Mouse (Mus musculus): ENCODE results near the gene Itga9.

The Itga9 gene

DNA sequence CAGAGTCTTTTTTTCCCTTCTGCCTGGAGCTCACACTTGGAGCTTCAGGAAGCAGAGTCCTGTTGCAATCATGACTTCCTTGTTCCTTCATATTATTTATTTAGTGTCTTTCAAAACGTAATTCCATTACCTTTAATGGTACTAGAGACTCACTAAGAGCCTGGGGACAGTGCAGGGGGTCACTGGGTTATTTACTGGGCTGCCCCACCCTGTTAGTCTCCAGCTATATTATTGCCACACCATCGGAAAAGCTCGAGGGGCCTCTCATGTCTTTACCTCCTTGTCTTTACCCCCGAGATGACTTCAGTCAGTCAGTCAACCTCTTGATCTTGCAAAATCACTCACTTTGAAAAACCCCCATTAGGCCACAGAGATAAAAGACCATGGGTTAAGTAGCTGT, 44.5 kb downstream of the Itga9 start:
- DNase-seq (ENCODE audit: extremely low spot score, low spot score), result no peak

DNA sequence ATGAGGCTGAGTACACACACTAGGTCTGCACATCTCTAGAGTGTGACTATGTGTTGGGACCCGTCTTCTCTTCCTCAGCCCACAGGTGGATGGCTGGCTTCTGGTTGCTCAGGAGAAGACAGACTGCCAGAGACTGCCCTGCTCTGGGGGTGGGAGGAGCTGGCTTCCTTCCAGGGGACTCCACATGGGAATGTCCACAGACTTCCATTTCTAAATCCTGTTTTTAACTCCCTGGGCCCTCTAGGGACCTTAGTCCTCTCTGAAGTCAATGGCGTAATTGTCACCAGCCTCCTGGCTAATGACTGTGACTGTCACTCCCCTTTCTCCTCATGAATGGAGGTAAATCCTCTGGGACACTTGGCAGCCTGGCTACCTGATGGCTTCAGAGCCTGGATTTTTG, 45.4 kb downstream of the Itga9 start:
- DNase-seq (ENCODE audit: extremely low spot score, low spot score), result no peak

DNA sequence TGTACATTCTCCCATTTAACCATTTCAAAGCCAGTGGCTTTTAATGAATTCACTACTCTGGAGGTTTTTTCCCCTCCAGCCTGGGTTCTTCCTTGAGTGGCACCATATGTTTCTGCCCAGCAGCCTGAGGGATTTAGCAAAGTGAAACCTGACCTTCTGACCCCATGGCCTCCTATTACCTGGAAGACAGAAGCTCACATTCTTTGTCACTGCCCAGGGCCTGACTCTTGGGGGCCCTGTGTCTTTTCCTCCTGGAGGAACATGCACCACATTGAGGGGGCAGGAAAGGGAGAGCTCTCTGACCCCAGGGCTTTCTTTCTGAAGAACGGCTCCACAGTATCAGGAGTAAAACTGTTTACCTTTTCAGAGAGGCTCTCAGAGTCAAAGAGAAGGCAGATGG, 46.9 kb downstream of the Itga9 start:
- no peak for DNase-seq (ENCODE audit: extremely low spot score, low spot score)

DNA sequence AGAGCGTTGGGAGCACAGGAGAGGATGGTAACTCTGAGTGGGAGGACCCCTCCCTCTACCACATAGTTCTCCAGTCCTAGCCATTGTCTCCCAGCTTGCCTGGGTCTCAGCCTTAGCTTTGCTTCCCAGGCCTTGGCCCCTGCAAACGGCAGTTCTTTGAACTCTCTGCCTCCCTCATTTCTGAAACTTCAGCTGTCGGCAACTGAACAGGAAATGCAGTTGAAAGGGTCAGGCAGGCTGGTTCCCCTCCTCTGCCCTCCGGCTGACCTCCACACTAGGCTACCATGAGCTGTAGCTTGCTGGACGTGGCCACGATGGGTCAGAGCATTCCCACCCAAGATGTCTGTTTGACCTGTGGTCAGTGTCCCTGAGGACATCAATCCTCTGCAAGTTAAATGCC, 48.5 kb downstream of the Itga9 start:
- DNase-seq (ENCODE audit: extremely low spot score, low spot score), result peak; percentile 45

DNA sequence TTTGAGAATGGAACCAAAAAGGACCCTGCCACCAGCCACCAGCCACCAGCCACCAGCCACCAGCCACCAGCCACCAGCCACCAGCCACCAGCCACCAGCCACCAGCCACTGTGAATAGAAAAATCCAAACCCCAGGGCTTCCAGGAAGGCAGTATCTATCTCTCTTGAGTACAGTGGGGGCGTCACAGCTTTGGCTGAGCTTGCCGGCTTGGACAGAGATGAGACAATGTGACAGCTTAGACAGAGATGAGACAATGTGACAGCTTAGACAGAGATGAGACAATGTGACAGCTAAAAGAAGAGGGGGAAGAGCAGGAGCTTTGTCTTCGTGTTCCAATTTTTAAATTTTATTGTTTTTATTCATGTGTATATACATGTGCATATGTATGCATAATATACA, 49.2 kb downstream of the Itga9 start:
- no peak for DNase-seq (ENCODE audit: extremely low spot score, low spot score)

DNA sequence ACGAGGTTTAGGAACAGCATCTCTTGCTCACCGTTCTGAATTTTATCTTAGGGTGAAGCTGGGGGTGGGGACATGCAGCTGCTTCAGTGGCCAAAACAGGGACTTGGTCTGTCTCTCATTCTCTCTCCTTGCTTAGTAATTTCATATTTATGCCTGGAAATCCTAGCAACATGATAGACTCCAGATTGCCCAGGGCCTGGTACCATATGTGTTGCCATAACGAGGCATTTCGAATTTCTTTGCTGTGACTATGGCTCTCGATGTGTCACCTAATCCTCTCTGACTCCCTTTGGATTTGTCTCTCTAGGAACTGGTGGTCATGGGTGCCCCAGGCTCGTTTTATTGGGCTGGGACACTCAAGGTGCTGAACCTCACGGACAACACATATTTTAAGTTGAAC, 51.7 kb downstream of the Itga9 start:
- no peak for DNase-seq (ENCODE audit: extremely low spot score, low spot score)

DNA sequence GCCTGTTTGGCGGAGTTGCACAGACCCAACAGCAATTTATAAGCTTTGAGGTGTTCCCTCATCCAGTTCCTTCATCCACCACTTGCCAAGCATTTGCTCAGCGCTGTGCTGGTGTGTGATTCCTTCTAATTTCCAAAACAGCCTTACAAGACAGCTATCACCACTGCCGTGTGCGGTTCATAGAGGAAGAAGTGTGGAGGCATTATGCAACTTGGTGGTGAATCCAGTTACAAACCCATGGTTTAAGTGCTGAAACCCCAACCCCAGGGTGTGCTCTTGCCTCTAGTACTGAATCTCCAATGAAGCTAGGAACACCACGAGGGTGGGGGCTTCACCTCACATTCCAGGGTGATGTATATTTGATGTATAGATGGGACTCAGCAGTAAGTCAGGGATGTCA, 53.3 kb downstream of the Itga9 start:
- no peak for DNase-seq (ENCODE audit: extremely low spot score, low spot score)

DNA sequence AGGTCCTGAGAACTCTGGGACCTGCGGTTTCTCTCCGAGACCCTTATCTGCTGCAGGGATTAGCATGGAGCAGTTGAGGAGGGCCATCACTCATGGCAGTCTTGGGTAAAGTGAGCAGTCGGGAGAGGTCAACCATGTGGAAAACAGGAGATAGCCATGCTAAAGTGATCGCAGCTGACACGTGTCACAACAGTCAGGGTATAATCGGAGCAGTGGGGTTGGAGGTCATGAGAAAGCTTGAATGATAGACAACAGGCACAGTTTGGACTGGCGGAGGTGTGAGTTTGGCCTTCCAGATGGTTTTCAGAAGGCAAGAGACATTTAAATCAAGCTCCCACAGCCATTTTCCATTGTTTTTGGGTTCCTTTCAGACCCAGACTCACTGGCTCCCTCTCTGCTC, 53.8 kb downstream of the Itga9 start:
- no peak for DNase-seq (ENCODE audit: extremely low spot score, low spot score)

DNA sequence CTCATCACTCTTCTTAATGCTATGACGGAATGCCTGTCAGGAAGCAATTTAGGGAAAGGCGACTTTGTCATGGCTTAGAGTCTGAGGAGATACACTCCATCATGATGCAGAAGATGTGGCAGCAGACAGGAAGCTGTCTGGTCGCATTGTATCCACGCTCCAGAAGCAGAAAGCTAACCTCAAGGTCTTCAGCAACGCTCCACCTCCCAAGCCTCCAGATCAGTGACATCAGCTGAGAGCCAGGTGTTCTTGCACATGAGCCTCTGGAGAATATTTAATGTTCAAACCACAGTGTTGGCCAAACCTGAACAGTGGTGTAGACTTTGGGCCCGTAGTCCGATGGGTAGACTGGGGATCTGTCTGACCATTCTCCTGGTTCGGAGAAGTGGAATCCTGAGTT, 55.5 kb downstream of the Itga9 start:
- DNase-seq (ENCODE audit: extremely low spot score, low spot score), result no peak

DNA sequence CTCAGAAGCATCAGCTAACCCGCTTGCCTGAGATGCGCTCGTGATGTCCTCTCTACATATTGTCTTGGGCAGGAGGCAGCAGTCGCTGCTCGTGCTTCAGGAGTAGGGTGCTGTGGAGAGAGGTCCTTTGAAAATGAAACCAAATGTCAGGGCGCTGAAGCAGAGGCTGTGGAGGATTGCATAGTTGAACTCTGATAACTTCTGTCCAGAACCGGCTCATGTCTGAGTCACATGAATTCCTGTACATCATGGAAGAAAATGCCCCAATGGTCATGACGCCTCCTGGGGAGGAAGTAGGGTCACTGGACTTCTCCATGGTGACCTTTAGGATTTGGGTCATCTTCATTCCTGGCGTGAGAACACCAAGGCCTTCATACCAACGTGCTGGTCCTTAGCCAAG, 56.0 kb downstream of the Itga9 start:
- DNase-seq (ENCODE audit: extremely low spot score, low spot score), result no peak

DNA sequence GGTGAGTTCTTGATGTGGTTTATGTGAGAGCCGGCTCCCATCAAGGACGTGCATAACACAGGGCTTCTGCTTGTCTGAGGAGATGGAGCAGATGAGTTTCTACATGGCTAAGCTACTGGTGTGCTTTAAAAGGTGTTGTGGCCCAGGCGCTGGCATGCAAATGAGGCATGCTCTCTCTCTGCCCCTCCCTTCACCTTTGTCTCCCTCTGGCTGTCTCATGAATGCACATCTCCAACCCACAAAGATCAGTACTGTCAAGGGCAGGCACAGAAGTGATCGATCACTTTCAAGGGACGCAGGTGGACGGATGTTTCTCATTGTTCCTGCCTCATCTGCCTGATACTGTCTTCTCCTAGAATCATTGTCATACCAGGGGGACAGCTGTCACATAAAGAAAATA, 57.4 kb downstream of the Itga9 start:
- DNase-seq (ENCODE audit: extremely low spot score, low spot score), result no peak

DNA sequence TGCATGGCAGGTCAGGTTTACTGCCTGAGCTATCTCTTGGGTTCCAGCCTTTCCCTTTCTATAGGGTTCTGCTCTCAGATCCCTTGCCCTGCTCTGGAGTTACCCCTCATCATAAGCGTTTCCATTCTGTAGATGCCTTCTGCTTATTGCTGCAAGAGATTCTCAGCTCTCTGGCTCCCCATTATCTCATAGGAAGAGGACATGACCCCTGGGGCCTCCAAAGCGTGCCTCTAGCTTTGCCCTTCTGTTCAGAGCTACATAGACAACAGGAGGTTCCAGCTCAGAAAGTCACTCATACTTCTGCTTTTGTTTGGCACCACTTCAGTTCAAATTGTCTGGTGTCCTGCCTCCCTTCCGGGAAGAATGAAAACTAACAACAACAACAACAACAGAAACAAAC, 59.6 kb downstream of the Itga9 start:
- no peak for DNase-seq (ENCODE audit: extremely low spot score, low spot score)

DNA sequence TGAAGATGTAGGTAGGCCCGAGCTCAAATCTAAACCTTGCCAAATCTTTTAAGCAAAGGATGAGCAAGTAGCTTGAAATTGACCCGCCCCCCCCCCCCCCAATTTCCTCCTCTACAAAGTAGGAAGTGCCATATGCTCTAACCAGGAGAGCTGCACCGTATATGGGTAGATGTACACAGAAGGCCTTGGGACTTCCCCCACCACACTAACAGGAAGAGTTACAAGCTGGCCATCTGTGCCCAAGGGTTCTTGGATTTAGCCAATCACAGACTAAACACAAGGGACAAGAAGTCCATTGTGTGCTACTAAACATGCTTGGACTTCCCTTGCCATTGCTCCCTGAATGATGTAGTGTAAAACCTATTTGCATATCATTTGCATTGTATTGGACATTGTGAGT, 63.2 kb downstream of the Itga9 start:
- DNase-seq (ENCODE audit: extremely low spot score, low spot score), result no peak

DNA sequence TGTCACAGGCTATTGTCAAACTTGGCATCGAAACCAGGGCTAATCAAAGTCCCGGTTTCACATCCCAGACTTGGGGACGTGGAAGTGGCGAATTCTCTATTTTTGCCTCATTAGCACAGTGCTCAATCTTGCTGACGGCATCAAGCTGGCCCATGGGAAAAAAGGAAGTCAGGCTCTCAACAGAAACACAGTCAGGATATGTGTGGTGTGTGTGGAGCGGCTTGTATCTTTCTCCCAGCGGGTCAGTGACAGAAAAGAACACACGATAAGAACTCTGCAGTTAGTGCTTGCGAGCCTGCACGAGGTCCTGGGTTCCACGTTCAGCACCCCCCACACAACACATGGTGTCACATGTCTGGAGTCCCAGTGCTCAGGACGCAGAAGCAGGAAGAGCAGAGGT, 67.8 kb downstream of the Itga9 start:
- DNase-seq (ENCODE audit: extremely low spot score, low spot score), result no peak

DNA sequence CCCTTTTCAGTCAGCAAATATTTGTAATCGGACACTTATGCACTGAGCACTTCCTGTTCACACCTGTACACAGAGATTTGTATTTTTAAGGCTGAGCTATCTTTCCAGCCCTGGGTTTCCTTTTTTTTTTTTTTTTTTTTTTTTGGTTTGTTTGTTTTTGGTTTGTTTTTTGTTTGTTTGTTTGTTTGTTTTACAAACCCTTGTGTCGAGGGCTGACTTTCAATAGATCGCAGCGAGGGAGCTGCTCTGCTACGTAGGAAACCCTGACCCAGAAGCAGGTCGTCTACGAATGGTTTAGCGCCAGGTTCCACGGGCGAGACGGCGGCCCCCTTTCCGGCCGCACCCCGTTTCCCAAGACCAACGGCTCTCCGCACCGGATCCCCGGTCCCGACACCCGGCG, 68.3 kb downstream of the Itga9 start:
- DNase-seq (ENCODE audit: extremely low spot score, low spot score), result no peak

DNA sequence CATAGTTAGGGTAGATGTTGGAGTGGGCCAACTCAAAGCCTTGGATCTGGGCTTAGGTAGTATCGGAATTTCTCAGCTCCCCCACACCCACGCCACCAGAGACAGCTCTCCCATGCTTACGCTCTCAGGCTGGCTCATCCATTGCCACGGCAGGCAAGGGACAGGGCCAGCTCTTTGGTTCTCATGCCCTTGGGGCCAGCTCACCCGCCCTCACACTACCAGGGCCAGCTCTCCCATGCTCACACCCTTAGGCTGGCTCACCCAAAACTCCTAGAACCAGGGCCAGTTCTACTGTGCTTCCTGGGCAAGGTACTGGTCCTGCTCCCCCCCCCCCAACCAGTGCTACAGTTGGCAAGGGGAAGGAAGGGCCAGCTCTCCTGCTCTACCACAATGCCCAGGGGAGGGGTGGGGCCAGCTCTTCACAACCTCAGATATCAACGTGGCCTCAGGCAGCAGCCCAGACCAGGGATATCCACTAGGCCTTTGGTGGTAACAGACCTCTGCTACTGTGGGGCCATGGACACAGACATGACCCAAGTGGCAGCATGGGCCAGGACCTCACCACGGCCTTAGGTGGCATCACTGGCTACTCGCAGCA, 69.2 kb downstream of the Itga9 start:
- no peak for DNase-seq (ENCODE audit: extremely low spot score, low spot score)

DNA sequence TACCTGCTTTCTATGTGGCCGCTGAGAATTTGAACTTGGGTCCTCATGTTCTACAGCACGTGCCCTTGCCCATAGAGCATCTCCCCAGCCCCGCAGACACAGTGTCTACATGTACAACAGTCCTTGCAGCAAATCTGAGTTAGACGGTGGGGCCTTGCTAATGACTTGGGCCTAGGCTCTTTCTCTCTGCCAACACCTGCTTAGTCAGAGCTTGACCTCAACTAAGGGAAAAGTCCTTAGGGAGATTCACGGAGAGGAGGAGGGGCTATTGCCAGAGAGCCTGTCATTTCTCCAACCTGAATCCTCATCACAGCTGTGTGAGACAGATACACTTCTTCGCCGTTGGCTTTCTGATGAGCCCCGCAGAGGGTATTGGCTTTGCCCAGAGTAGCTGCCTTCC, 70.2 kb downstream of the Itga9 start:
- DNase-seq (ENCODE audit: extremely low spot score, low spot score), result no peak

DNA sequence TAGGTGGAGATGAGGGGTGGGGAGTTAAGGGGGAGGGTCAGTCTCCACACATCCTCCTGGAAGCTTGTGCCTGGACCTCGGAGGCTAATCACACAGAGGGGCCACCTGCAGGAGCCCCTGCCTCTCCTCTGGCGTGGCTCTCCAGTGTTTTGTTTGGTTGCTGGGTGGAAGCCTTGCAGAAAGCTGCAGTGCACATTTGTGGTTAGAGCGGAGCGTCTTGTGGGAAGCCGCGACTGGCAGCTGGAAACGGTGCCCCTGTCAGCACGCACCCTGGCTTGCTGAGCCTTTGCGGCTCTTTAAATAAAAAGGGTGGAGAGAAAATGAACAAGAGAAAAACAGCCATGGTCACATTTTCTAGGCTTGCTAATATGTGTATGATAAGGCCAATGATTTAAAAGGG, 70.9 kb downstream of the Itga9 start:
- no peak for DNase-seq (ENCODE audit: extremely low spot score, low spot score)

DNA sequence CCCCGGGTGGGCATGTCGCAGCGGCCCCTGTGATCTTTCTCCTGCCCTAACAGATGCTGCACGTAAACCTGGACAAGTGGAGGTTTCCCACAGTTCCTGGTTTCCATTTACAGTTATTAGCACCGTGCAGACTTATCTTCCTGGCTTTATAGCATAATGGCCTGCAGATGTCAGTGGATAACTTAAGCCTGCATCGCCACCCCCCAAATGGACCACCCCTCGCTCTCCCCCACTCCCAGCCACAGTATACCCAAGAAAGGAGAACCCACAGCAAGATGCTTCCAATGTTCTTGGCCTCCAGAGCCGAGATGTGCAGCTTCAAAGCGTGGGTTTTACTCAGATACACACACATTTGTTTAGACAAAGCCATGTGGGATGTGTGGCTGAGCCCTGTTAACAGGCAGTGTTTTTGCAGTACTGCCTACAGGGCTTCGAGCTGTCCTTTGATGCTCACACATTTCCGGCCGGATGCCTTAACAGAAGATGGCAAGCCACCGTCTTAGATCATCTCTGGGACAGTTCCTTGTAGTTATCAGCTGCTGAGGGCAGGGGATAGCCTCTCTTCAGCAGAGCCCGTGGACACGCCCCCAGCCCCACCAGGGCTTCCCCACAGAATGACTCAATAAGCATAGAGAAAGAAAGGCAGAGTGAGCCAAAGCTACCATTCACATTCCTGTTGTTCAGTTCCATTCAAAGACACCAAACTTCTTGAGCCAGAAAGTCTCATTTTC, 71.7 kb downstream of the Itga9 start:
- DNase-seq (ENCODE audit: extremely low spot score, low spot score), result peak; percentile 46

DNA sequence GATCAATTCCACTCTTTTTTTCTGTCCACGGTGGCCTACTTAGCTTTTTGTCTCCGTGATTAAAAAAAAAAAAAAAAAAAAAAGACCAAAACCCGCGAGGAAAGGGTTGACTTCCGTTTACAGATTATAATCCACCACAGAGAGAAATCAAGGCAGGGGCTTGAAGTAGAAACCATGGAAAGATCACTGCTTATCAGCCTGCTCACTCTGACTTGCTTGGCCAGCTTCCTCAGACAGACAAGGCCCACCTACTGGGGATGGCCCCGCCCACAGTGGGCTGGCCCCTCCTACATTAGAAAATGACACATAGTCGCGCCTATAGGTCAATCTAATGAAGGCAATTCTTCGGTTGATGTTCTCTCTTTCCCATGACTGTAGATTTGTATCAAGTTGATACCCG, 72.3 kb downstream of the Itga9 start:
- DNase-seq (ENCODE audit: extremely low spot score, low spot score), result no peak

DNA sequence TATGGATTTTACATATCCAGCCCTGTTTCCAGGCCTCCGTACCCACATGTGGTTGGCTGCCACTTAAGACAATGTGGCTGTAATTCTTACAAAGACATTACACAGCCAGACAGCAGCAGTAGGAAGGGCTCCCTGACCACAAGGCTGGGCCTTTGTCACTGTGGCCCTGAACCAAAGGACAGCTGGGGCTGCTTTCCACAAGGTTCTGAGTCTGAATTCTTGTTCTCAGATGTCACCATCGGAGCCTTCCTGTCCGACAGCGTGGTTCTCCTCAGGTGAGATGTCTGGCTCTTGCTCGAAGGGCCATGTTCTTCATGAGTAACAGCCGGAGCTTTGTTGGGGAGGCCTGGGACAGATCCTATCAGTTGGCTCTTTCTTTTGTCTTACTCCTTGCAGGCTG, 75.0 kb downstream of the Itga9 start:
- no peak for DNase-seq (ENCODE audit: extremely low spot score, low spot score)

DNA sequence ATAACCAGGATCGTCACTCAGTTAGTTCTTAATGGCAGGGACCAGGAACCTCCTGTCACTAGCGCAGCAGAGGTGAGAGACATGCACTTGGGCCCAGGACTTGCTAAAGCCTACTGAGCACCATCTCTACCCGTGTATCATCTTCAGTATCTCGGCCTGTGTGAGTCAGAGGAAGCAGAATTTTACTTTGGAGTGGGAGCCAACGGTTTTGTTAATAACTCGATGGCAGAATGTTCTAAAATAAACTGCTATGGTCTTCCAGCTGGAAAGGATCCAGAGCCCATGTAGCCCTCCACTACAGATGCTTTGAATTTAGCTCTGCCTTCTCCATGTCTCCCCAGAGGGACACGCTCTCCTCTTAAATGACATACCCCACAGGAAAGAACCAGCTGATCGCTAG, 75.7 kb downstream of the Itga9 start:
- no peak for DNase-seq (ENCODE audit: extremely low spot score, low spot score)

DNA sequence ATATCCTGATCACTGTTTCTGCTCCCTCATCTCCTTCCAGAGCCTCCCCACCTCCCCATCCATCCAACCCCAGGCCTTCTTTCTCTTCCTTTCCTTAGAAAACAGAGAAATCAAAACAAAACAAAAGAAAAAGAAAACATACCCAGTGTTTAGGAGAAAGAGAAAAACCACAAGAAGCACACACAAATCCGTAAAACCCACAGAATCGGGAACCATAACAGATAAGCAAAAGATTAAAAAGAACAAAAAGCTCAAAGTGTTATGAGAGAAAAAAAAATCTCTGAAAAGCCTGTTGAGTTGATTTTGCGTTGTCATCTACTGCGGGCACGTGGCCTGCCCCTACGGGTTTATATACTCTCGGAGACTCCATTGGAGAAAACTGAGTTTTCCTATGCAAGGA, 77.0 kb downstream of the Itga9 start:
- DNase-seq (ENCODE audit: extremely low spot score, low spot score), result no peak

DNA sequence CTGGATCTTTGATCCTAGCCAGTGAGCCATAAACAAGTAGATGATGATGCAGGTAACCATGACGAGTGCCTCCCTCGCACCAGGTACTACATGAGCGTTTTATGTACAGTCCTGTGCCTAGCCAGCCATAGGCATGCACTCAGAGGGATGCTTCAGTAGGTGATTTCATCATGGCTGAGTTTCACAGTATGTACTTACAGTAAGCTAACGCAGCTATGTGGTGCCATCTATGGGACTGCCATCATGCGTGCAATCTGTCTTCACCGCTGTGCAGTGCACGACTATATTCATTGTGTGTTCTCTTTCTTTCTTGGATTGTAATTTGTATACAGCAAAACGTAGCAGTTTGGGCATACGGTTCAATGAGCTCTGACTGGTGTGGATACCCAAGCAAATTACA, 77.9 kb downstream of the Itga9 start:
- DNase-seq (ENCODE audit: extremely low spot score, low spot score), result no peak

Data from neural tube, embryonic 10.5 days (tissue).